Mouse (Mus musculus) heart, adult 8-10 months (tissue): ENCODE measurements at regions not wholly inside any gene's neighbourhood (a gene's known extent, or its start where the extent isn't known, plus 50 kb on each side); places are given as distances from the start of the nearest gene placed in this dataset.
"Not testable (repeated sequence)": the region's sequence is repeated elsewhere in the genome, so short reads cannot be mapped to it uniquely, and the experiment has no call there.

Experiments used
- DNase-seq: peaks from one replicate; pipeline ENCODE4 v3.0.0; 2022; ENCODE audit warnings: low spot score

GRCm38 (mm10) chr12:28922236-28922635 is 170.6 kb downstream of the Eipr1 start:
- no peak for DNase-seq

GRCm38 (mm10) chr12:28925206-28925605 is 173.6 kb downstream of the Eipr1 start:
- DNase-seq: peak; percentile 3

DNA sequence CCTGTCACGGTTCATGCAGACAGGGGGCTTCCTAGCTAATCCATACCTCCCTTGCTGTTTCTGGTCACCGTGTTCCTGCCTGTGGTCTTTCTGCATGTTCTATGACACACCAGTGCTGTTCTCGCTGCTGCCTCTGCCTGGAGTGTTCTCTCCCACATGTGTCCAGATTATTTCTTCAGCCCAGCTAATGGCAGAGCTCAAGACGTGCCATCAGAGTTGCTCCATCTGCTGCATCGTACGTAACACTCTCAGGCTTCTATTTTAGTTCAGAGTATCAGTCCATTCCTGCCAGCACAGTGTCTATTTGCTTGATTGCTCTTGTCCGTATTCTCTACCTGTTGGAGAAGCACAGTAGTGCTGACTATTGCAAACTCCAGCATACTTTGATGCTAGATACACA is 188.3 kb downstream of the Eipr1 start:
- no peak for DNase-seq

DNA sequence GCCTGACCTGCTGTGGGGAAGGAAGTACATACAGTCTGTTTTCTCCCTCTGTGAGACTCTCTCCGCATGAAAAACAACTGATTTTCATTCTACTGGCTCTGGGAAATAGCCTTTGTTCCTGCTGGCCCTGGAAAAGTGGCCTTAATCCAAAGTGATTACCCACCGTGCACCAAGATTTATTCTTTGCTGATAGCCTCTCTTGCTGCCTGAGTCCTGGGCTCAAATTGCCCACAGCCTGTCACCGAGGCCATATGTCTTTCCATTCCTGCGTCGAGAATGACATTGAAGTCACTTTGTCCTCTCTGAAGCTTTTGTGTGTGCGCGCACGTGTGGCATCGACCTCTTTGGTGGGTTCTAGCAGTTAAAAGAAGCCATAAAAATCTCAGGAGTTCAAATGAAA is 197.3 kb downstream of the Eipr1 start:
- no peak for DNase-seq

GRCm38 (mm10) chr12:28949307-28949706 is 197.7 kb downstream of the Eipr1 start:
- DNase-seq: no peak

- DNase-seq: no peak
Measured at GRCm38 (mm10) chr12:28957155-28957554, 205.6 kb downstream of the Eipr1 start.

DNA sequence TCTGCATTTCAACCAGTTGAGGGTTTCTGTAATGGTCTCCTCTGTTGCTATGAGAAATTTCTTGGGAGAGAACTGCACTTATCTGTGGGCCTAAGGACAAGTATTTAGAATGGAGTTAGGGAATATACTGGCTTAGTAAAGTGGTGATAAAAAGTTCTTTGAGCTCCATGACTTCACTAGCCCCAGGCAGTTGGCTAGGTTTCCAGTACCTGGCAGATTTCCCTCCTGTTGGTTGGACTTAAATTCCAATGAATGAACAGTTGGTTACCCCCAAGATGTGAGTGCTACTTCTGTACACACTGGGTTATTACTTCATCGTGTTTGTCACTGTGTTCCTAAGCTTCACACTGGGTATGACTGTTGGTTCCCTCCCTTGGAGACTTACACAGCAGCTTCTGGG is 207.1 kb downstream of the Eipr1 start:
- no peak for DNase-seq

DNA sequence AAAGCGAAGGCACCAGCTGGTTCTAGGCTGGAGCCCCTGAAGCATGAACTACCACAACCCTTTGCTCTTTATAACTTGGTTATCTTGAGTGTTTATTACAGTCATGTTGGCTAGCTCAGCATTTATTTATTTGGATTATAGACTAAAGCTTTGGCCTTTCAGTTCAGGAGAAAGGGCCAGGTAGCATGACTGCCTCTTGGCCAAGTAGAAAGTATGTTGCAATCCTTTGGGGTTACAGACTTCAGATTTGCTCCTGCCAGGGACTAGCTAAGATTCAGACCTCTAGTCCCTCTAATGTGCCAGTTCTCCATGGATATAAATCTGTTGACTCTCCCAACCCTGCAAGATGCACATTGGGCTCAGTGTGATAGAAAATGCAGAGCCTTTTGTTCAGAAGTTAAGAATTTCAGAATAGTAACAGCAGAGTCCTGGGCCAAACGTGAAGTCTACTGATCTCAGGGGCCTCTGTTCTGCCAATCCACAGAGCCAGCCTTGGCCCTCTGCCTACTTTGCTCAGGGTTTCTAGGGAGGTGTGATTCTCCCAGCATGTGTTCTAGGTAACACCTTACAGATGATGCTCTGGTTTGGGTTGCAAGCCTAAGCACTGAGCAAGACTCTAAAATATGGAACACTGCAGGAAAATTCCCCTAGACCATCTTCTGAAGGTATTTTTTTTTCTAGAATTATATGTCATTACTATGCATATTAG is 218.2 kb downstream of the Eipr1 start:
- DNase-seq: no peak

DNA sequence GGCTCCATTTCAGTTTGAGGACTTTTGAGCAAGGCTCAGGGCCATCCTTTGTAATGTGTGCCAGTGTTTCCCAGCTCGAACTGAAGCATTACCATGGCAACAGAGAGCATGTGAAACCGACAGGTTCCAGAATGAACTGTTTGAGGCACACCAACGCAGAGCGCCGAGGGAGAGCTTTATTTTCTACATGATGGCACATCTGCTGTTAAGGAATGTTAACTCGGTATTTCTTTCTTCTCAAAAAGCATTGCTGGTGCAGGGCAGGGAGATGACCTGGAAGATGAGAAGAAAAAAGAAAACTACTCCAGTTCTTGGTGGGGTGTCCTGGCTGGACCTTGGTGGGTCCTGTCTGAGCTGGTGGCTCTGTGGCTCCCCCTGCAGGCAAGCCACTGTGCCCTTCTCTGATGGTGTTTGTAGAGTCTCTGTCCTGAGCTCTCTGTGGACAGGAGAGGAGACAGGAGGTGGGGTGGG is 223.0 kb downstream of the Eipr1 start:
- no peak for DNase-seq

DNA sequence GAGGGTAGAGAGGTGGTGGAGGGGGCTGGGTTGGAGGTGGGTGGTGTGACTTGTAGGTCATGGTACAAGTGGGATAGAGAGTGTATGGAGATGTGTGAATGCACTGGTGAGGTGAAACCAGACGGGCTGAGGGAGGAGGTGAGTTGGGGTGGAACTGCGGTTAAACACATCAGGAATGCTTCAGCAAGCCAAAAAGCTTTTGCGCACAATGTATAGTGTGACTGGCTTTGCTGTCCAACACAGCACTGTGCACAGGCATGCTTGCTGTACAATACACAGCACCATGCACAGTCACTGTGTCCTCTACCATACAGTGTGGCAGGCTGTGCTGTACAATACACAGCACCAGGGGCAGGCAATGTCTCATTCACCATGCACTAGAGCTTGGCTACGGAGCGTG is 223.6 kb downstream of the Eipr1 start:
- no peak for DNase-seq

DNA sequence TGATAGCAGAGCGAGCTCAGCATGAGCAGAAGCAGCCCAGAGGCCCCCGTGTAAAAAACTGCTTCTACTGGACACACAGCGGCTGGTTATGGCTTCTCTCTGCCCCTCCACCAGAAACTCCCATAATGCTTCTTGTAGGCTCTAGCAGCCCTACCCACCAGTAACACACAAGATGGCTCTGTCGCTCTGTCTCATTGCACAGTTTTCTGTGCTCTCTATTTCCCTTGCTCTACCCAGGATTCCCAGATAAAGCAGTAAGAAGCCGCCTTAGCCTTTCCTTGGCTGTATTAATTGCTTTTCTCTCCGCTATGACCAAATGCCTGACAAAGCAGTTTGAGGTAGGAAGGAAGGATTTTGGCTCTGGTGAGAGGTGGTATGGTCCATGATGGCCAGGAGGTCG is 228.1 kb downstream of the Eipr1 start:
- DNase-seq: no peak

- DNase-seq: no peak
Measured at GRCm38 (mm10) chr12:28986214-28986613, 234.6 kb downstream of the Eipr1 start.

DNA sequence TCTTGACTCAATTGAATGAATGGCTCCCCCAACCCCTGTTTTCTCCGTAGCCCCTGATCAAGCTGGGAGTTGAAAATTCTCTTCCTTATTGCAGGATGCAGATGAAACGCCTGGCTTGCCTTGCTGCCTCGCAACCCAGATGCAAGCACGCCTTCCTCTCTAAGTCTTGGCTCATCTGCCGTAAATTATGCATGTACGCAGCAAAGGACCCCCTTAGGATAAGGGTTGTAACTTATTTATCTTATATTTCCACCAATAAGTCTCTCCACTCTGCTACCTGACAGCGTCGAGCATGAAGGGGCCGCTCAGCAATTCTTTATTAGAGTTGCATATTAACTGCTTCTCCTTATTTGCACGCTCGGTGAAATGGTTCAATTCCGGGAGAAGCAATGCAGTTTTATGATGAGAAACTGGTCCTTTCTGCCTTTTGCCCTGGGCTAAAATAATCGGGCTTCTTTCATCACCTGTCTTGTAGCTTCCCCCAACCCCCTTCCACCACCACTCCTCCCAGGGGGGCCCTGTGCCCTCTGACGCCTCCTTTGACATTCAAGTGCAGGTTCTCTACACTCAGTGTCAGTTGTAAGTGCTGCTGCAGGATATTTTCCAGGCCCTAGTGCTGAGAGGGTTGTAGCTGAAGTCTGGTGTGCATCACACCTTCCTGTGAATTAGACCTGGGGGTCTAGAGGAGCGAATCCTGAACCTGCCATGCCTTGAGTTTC is 246.0 kb downstream of the Eipr1 start:
- no peak for DNase-seq

- no peak for DNase-seq
Measured at GRCm38 (mm10) chr12:28999963-29000451, 248.4 kb downstream of the Eipr1 start.

GRCm38 (mm10) chr12:29004504-29004903 is 252.9 kb downstream of the Eipr1 start:
- no peak for DNase-seq

- no peak for DNase-seq
Measured at GRCm38 (mm10) chr12:29014601-29015000, 263.0 kb downstream of the Eipr1 start.

- DNase-seq: no peak
Measured at GRCm38 (mm10) chr12:29015200-29015862, 263.7 kb downstream of the Eipr1 start.

DNA sequence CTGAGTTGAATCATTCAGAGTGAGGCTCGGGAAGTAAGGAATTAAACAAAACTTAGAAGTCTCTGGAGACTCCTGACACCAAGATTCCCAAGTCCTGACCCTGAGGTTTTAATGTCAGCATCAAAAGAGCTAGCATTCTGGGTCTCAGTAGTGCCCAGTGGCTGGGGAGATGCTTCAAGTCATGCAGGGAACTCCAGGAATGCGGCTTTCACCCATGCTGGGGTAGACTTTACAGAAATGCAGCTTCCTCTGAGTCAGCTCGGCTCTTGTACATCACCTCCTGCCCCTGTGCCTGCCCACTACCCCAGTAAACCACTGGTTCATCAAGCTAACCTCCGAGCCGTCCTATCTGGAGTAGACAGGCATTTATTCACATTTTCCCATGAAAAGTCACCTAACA is 269.5 kb downstream of the Eipr1 start:
- no peak for DNase-seq

GRCm38 (mm10) chr12:29028171-29028570 is 276.6 kb downstream of the Eipr1 start:
- no peak for DNase-seq

DNA sequence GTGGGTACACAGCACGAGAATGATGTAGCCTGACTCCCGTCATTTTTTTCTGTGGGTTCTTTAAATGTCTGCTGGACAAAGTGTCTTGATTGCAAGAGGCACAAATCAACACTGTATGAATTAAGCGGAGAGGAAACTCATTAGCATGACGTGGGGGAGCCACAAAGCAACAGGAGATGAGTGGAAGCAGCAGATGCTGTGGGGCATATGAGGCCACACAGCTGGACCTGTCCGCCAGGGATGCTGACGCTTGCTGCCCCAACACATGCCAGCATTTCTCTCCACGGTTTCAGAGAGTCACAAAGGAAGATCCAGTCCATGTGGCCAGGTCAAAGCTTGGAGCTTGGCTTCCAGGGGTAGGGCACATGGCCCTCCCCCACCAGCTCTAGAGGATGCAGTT is 277.9 kb downstream of the Eipr1 start:
- DNase-seq: no peak

- no peak for DNase-seq
Measured at GRCm38 (mm10) chr12:29046009-29046408, 294.4 kb downstream of the Eipr1 start.

DNA sequence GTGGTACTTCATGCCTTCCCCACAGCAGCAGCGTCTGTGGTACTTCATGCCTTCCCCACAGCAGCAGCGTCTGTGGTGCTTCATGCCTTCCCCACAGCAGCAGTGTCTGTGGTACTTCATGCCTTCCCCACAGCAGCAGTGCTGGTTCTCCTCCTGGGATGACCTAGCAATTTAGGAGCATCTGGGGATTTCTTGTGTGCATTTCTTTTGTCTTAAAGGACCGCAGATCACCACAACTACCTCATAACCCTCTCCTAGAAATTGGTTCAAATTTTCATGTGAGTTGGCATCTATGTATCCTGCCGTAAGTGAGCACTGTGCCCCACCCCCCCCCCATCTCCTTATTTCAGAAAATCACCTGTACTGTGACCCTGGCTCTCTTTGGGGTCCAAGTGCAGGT is 297.0 kb downstream of the Eipr1 start:
- DNase-seq: not testable (repeated sequence)

- DNase-seq: no peak
Measured at GRCm38 (mm10) chr12:29049105-29049511, 297.5 kb downstream of the Eipr1 start.
